Mouse (Mus musculus) mouse embryonic stem cell (cell line): ENCODE data around the gene Ccdc163.
"Not testable (repeated sequence)": the region's sequence is repeated elsewhere in the genome, so short reads cannot be mapped to it uniquely, and the experiment has no call there.

ENCODE experiments used
- in situ Hi-C, 2 experiments: fragments of 300-500 bp; cut with MboI; formaldehyde crosslinking; loops; 1 replicate in 1 of 2; 3 replicates in 1 of 2; pipeline ENCODE4 v1.14.3; 2019 to 2020; ENCODE audit warnings: low sequenced_read_pairs in 2 of 2, low pct_unique_long_range_greater_than_20kb in 1 of 2, mixed read lengths in 1 of 2; ENCODE audit not compliant: unreplicated experiment in 1 of 2

Ccdc163 gene

DNA sequence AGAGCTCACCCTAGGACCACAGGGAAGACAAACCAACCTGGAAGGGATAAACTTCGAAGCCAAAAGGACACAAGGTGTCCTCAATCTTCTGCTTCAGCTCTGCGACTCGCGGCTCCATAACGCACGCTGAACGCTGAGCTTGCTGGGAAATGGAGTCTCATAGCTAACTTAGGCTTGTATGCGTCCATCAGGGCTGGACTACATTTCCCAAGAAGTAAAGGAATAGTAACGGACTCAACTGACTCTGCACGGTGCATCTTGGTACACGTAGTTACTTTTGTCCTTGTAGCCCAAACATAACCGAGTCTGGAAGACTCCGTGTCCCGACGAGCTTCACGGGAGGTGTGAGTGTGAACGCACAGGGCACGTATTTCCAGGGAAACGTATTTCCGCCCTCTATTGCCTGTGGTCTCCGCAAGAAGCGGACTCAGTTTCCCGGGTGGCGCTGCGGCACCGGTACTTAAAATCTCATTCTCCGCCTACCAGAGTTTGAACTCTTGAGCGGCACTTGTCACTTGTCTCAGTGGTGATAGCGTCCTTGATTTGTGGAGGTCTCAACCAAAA lies at the start of gene Ccdc163, which contains the start of gene Mmachc:
Gene Ccdc163, plus strand, starts transcription at position 309 of the 564 bp plus-strand sequence.
Gene Mmachc, minus strand, starts transcription at position 206 of the 564 bp plus-strand sequence.
- in situ Hi-C loops, result loop anchor here in 1 of 2 experiments (25.0 kb wide), 1 partner anchor 279 kb away; the partner anchor contains the start of genes Hectd3 and Urod

DNA sequence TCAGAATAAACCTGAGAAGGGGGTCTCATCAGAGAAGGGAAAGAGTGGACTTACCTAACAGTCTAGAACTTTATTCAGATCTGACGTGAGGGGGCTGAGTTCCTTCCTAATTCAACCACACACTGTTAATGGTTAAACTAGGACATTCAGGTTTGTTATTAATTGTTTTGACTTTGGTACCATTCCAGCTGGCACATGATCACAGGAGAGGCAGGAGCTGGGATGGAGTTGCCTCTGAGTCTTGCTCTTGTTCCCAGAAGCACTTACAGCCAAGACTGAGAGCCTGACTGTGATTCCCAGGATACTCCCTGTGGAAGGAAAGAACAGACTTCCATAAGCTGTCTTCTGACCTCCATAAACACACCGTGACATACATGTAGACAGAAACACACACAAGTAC lies 48.8 kb upstream of the Ccdc163 start:
- in situ Hi-C loops, result no loop called here

DNA sequence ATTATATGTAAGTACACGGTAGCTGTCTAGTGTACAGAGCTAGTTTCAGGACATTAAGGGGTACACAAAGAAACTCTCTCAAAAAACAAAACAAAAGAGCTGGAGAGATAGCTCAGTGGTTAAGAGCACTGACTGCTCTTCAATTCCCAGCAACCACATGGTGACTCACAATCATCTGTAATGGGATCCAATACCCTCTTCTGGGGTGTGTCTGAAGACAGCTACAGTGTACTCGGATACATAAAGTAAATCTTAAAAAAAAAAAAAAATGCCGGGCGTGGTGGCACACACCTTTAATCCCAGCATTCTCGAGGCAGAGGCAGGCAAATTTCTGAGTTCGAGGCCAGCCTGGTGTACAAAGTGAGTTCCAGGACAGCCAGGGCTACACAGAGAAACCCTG lies 48.4 kb upstream of the Ccdc163 start:
- in situ Hi-C loops, result not testable (repeated sequence)

DNA sequence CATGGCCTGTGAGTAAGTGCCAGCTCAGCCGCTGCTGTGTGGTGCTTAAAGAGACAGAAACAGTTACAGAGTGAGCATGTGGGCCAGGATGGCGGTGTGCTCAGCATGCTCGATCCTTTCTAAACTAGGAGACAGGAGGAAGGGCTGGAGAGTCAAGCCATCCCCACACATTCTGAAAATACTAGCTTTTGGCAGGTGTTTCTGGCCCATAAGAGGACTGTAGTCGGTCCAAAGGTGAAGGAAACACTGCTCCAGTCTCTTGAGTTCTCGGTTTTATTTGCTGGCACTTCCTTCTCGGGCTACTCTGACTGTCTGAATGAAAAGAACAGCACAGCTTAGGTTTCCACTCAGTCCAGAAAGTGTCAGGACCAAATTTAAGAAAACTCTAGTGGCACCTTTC lies 47.5 kb upstream of the Ccdc163 start:
- in situ Hi-C loops, result no loop called here

DNA sequence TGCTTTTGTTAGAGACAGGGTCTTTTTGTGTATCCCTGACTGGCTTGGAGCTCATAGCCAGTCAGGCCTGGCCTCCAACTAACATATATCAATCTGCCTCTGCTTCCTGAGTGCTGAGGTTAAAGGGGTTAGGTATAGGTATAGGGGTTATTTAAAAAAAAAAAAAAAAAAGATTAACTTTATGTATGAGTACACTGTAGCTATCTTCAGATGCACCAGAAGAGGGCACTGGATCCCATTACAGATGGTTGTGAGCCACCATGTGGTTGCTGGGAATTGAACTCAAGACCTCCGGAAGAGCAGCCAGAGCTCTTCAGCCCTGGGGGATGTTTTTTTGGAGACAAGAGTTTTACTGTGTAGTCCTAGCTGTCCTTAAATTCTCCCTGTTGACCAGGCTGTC lies 46.3 kb upstream of the Ccdc163 start:
- in situ Hi-C loops, result no loop called here

DNA sequence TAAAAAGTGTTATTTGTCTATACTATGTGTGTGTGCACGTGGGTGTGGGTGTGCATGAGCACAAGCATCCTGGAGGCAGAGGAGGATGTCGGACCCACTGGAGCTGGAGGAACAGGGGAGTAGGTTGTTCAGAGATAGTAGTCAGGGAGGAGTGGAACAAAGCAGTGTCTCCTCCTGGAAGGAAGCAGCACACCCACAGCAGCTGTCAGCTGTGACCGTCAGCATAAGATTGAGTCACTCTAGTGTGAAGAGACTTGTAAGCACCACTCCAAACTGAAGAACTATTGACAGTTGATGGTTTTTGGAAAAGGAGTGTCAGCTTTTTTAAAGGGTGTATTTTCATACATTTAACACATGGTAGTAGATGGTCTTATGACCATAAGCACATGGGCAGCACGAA lies 41.7 kb upstream of the Ccdc163 start:
- in situ Hi-C loops, result no loop called here

DNA sequence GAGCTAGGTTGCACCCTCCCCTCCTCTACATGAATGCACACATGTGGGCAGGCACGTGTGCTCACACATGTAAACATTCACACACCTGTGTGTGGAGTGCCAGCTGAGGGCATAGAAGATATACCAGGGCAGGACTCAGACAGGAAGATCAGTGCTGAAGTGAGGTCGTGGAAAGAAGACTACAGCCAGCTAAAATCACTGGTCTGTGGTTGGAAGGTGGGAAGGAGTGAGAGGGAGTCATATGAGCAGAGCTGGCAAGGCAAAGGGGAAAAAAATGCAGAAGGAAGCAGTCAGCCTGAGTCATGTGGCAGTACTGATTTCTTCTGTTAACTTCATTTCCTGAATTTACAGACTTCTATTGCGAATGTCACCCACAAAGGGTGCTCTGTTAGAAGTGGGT lies 40.2 kb upstream of the Ccdc163 start:
- in situ Hi-C loops, result no loop called here

DNA sequence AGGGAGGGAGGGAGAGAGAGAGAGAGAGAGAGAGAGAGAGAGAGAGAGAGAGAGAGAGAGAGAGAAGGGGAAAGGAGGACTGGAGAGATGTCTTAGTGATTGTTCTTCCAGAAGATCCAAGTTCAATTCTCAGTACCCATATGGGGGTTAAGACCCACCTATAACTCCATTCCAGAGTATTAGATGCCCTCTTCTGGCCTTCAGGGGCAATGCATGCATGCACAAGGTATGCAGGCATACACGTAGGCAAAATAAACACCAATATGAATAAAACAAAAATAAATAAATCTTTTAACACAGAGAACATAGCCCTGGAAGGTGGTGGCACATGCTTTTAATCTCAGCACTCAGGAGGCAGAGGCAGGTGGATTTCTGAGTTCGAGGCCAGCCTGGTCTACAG lies 39.0 kb upstream of the Ccdc163 start:
- in situ Hi-C loops, result no loop called here

DNA sequence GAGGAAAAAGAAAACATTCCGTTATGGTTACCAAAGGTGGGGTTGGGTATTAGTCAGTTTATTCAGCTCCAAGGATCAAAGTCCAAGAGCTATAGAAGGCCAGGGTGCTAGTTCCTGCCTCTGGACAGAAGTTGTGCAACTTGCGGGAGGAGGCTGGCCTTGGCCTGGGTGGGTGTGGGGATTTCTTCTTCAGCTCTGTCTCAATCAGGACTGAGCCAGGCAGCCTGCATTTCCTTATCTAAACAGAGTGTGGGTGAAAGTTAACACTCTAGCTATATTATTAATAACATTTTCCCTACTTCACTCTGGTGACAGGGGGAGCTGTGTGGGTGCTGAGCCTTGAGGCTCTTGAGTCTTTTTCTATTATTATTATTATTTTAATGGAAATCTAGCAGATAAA lies 35.5 kb upstream of the Ccdc163 start:
- in situ Hi-C loops, result no loop called here

DNA sequence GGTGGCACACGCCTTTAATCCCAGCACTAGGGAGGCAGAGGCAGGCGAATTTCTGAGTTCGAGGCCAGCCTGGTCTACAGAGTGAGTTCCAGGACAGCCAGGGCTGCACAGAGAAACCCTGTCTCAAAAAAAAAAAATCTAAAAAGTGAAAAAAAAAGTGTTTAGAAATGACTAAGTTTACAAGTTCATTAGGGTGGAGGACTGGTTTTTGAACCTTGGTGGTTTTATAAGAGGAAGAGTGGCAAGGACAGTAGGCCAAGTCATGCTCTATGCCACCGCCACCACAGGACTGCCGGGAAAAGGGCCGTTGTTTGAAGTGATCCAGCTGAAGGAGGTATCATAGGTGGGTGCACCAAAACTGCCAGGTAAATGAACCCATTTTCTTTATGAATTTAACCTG lies 33.5 kb upstream of the Ccdc163 start:
- in situ Hi-C loops, result not testable (repeated sequence)

DNA sequence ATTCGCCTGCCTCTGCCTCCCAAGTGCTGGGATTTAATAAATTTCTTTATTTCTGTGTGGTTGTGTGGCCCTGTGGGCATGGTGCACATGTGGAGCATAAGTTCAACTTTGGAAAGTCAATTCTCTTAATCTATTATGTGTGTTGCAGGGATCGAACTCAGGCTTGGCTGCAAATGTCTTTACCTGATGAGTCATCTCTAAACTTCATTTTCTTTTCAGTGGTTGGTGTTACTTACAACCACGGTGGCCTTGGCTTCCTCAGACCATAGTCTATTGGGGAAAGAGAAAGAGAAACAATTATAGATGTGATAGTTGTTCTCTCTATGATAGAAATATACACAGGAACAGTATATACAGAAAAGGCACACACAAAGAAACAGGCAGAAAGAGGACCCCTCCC lies 32.3 kb upstream of the Ccdc163 start:
- in situ Hi-C loops, result no loop called here

DNA sequence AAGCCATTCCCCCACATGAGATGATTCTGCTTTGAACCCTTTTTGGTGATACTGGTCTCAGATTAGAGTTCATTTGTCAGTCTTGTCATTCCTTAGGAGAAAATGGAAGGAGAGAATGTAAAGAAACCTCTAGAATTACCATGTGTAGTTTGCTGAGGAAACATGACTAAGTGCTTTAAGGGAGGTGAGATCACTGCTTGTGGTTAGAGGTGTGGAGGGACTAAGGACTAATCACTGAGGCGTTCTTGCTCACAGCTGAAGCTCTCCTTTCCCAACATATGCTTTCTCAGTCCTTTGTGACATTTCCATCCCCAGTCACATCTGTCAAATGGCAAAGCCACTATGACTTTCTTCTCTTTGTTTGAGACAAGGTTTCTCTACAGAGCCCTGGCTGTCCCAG lies 30.5 kb upstream of the Ccdc163 start:
- in situ Hi-C loops, result no loop called here

DNA sequence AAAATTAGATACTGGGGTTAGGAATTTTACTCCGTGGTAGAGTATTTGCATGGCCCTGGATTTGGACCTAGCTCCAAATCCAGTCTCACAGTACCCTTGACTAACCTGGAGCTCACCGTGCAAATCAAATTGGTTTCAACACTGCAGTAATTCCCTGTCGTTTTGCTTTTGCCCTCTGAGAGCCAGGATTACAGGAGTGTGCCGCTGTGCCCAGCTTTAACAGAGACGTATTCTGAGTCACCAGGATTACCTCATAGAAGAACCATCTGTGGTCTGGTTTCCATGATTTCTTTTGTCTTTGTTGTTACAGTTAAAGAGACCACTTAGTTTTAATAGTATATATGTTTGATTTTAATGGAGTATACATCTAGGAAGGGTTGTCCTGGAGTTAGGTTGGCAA lies 29.2 kb upstream of the Ccdc163 start:
- in situ Hi-C loops, result no loop called here

DNA sequence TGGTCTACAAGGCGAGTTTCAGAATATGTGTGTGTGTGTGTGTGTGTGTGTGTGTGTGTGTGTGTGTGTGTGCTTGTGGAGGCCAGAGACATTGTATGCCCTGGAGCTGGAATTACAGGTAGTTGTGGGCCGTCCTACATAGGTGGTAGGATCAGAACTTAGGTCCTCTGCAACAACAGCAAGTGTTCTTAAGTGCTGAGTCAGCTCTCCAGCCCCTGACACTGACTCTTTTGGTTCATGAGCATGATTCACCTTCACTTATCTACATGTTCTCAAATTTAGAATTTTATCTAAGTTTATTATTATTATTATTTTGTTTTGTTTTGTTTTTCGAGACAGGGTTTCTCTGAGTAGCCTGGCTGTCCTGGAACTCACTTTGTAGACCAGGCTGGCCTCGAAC lies 27.8 kb upstream of the Ccdc163 start:
- in situ Hi-C loops, result not testable (repeated sequence)

DNA sequence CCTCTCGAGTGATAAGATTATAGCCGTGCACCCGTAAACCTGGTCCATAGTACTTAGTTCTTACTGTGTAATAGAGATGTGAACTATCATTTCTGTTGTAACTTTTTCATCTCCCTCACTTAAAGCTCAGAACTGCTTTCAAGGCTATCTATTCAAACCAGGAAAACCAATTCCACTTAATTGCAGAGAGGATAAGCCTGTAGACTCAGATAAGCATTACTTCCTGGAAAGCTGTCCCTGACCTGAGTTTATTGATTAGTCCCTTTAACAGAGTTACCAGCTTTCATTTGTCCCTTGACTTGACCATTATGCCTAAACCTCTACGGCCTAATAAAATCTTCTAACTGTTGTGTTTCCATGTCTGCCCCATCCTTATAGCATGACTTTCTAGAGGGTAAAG lies 24.4 kb upstream of the Ccdc163 start:
- in situ Hi-C loops, result no loop called here

DNA sequence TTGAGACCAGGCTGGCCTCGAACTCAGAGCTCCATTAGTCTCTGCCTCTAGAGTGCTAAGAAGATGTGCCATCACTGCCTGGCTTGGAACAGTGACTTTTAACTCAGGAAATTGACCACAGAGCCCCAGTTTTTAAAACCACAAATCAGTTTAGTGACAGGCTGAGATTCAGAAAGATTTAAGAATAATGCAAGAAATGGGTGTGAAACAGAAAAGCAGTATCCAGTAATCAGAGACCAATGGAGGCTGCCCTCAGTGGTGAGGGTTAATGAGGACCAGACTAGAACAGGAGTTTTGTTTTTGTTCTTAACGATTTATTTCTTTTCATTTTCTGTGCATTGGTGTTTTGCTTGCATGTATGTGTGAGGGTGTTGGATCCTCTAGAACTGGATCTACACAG lies 23.6 kb upstream of the Ccdc163 start:
- in situ Hi-C loops, result no loop called here

DNA sequence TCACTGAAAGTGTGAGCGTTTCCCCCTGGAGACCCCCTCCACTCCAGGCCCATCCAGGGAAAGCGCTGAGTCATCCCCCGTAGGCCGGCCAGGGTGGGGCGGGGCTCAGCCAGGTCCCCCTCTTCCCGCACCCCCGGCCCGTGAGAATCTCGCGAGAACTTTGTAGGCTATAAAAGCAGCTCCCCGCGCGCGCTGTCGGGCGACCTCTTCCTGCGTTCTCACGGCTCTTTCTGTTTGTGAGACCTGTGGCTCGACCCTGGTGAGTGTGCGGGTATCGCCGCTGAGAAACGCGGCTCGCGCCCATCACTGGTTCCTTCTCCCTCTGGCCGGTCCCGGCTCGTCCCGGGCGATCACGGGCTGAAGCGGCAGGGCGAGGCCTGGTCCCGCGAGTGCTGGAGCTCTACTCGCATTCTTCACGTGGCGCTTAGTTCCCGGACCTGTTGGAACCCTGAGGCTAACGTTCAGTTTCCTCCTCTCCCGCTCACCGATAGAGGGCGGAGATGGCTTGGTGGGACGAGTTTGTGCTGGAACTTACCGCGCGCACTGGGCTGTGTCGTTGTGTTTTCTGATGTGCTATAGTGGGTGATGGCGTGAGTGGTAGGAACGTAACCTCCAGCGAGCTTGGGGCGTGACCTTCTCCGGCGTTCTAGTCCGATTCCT lies 22.8 kb upstream of the Ccdc163 start, which contains the start of gene Prdx1:
Gene Prdx1, plus strand, starts transcription at position 143 of the 660 bp plus-strand sequence.
- in situ Hi-C loops, result no loop called here

DNA sequence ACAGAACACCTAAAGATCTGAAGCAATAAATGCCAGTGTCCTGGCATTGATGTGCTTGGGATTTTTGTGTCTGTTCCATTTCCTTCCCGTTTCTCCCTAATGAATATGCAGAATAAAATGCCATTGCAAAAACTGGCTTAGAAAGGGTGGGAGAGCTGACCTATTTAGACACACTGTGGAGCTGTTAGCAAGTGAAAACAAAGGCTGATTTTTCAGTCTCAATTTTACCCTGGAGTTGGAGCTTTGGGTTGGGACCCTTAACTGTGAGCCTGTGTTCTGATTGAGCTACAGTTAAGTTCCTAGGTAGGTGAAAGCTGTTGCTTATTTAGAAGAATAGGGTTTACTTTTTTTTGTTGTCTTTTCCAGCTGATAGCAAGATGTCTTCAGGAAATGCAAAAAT lies 21.3 kb upstream of the Ccdc163 start:
- in situ Hi-C loops, result no loop called here

DNA sequence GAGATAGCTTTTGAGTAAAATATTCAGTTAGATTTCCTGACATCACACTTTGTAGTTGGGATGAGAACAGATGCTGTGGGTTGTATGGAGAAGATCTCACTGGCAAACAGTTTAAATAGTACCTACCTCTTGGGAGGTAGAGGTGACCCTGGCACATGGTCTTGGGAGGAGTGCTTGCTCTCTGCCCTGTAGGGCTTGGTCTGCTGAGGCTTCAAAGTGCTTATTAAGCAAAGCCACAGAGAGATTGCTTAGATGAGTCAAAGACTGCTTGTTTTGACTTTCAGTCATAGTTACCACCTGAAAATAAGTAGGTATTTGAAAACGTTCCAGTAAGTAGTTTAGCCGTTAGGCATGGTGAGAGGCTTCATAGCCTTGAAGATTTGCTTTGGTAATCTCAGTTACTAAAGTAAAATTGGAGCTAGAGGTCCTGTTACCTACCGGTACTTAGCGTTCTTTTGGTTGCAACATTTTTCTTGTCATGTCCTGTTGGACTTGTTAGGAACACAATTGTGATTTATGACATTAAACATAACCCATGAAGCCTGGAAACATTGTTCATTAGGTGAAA lies 18.9 kb upstream of the Ccdc163 start:
- in situ Hi-C loops, result no loop called here

DNA sequence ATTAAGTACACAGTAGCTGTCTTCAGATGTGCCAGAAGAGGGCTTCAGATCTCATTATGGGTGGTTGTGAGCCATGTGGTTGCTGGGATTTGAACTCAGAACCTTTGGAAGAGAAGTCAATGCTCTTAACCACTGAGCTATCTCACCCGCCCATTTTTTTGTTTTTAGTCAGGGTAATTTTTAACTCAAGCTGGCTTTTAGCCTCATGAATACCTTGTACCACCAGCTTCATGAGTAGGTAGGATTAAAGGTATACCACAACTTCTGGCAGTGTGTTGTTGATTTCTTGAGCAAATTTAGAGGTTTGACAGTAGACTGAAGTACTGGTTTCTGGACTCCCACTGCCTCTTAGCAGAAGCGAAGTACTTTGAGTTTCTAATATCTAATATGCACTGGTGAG lies 16.2 kb upstream of the Ccdc163 start:
- in situ Hi-C loops, result no loop called here
